Mouse (Mus musculus): Measurements from ENCODE around the gene Fibp. TPM values are rescaled to one million over a fixed set of nuclear protein-coding genes. Genes with fewer than 3 reads are reported as not detected.

The Fibp gene
- 10 to 100 TPM; 65.0 to 84.0 TPM for polyA plus RNA-seq (2017; shearing (Covaris generic))

GRCm38 (mm10) chr19:5460465-5460911 is at the start of gene Fibp:
Gene Fibp (plus strand): TSS chr19:5460615.
- ATAC-seq = peak; percentile 72

GRCm38 (mm10) chr19:5410641-5411040 is 49.8 kb upstream of the Fibp start:
- ATAC-seq = no peak

- ATAC-seq = no peak
Measured at GRCm38 (mm10) chr19:5411961-5412360, 48.5 kb upstream of the Fibp start.

GRCm38 (mm10) chr19:5413840-5414239 is 46.6 kb upstream of the Fibp start:
- ATAC-seq = no peak

GRCm38 (mm10) chr19:5414534-5414957 is 45.9 kb upstream of the Fibp start:
- ATAC-seq = no peak

GRCm38 (mm10) chr19:5418750-5419466 is 41.5 kb upstream of the Fibp start:
- no peak for ATAC-seq

- ATAC-seq = no peak
Measured at GRCm38 (mm10) chr19:5419630-5420029, 40.8 kb upstream of the Fibp start.

- no peak for ATAC-seq
Measured at GRCm38 (mm10) chr19:5420579-5420978, 39.8 kb upstream of the Fibp start.

GRCm38 (mm10) chr19:5421784-5422183 is 38.6 kb upstream of the Fibp start:
- no peak for ATAC-seq

- no peak for ATAC-seq
Measured at GRCm38 (mm10) chr19:5422267-5422666, 38.1 kb upstream of the Fibp start.

- ATAC-seq = no peak
Measured at GRCm38 (mm10) chr19:5422895-5423443, 37.4 kb upstream of the Fibp start.

- no peak for ATAC-seq
Measured at GRCm38 (mm10) chr19:5423561-5423960, 36.9 kb upstream of the Fibp start.

- ATAC-seq = peak; percentile 37
Measured at GRCm38 (mm10) chr19:5424092-5424781, 36.2 kb upstream of the Fibp start.

GRCm38 (mm10) chr19:5424782-5425741 is 35.4 kb upstream of the Fibp start, which contains the start of the genes Drap1 and AI837181:
Gene Drap1 (minus strand): TSS chr19:5424979.
Gene AI837181 (plus strand): TSS chr19:5425144.
- ATAC-seq = peak; percentile 67

- no peak for ATAC-seq
Measured at GRCm38 (mm10) chr19:5425906-5426565, 34.4 kb upstream of the Fibp start.

- ATAC-seq = no peak
Measured at GRCm38 (mm10) chr19:5426640-5427290, 33.6 kb upstream of the Fibp start.

- ATAC-seq = no peak
Measured at GRCm38 (mm10) chr19:5428083-5428482, 32.3 kb upstream of the Fibp start.

- no peak for ATAC-seq
Measured at GRCm38 (mm10) chr19:5429219-5429618, 31.2 kb upstream of the Fibp start.

GRCm38 (mm10) chr19:5429806-5430205 is 30.6 kb upstream of the Fibp start:
- no peak for ATAC-seq

GRCm38 (mm10) chr19:5430408-5430807 is 30.0 kb upstream of the Fibp start:
- no peak for ATAC-seq

GRCm38 (mm10) chr19:5431911-5432464 is 28.4 kb upstream of the Fibp start:
- no peak for ATAC-seq

Measured in activated CD4-positive, CD25-positive, alpha-beta regulatory T cell, adult 4 months (primary cell).